Mouse (Mus musculus) midbrain, embryonic 13.5 days (tissue): ENCODE measurements around the gene Zfp831. TPM values are rescaled to one million over a fixed set of nuclear protein-coding genes. Genes with fewer than 3 reads are reported as not detected.

Experiments
- ATAC-seq: fragments of 200-750 bp; cut with Nextera tagmentation; 2 replicates; pipeline ENCODE4 v1.8.0; 2017; ENCODE audit warnings: mild to moderate bottlenecking, moderate TSS enrichment, moderate library complexity
- H3K27ac ChIP-seq: fragments of 300-500 bp; sonication (generic); 2 replicates; pipeline ENCODE4 v1.5.1; 2015; ENCODE audit warnings: inconsistent platforms, mild to moderate bottlenecking, moderate library complexity
- H3K27me3 ChIP-seq: fragments of 300-500 bp; sonication (generic); 2 replicates; pipeline ENCODE4 v1.6.1; 2015; ENCODE audit warnings: mild to moderate bottlenecking, inconsistent platforms
- H3K36me3 ChIP-seq: fragments of 300-500 bp; sonication (generic); 2 replicates; pipeline ENCODE4 v1.6.1; 2015; ENCODE audit warnings: mild to moderate bottlenecking, inconsistent platforms
- H3K4me1 ChIP-seq: fragments of 300-500 bp; sonication (generic); replicated peaks from 2 replicates; pipeline ENCODE4 v1.6.1; 2015; ENCODE audit warnings: inconsistent platforms
- H3K4me2 ChIP-seq: fragments of 300-500 bp; sonication (generic); replicated peaks from 2 replicates; pipeline ENCODE4 v1.6.1; 2015; ENCODE audit warnings: moderate library complexity, mild to moderate bottlenecking, inconsistent platforms
- H3K4me3 ChIP-seq: fragments of 300-500 bp; sonication (generic); replicated peaks from 2 replicates; pipeline ENCODE4 v1.5.1; 2015; ENCODE audit warnings: mild to moderate bottlenecking, inconsistent platforms
- H3K9ac ChIP-seq: fragments of 300-500 bp; sonication (generic); replicated peaks from 2 replicates; pipeline ENCODE4 v1.6.1; 2015; ENCODE audit warnings: mild to moderate bottlenecking, inconsistent platforms
- H3K9me3 ChIP-seq: fragments of 300-500 bp; sonication (generic); 2 replicates; pipeline ENCODE4 v1.6.1; 2016; ENCODE audit warnings: mild to moderate bottlenecking, inconsistent platforms
- WGBS: fragments of 180-500 bp; shearing (Covaris S2); methylation state at CpG from one replicate; pipeline ENCODE4 v1.1.7; 2015; 5-methylcytosine and 5-hydroxymethylcytosine counted together
- polyA plus RNA-seq: library from polyadenylated mRNA; unstranded; fragments of >200 nt; fragmentation: Nextera tagmentation; extraction: Ambion mirVana; gene quantifications from 2 replicates; pipeline ENCODE4 v1.2.1, GENCODE M21; 2015

The Zfp831 gene
- 0.01 TPM in 1 of 2 replicates, not detected in the other for polyA plus RNA-seq

DNA sequence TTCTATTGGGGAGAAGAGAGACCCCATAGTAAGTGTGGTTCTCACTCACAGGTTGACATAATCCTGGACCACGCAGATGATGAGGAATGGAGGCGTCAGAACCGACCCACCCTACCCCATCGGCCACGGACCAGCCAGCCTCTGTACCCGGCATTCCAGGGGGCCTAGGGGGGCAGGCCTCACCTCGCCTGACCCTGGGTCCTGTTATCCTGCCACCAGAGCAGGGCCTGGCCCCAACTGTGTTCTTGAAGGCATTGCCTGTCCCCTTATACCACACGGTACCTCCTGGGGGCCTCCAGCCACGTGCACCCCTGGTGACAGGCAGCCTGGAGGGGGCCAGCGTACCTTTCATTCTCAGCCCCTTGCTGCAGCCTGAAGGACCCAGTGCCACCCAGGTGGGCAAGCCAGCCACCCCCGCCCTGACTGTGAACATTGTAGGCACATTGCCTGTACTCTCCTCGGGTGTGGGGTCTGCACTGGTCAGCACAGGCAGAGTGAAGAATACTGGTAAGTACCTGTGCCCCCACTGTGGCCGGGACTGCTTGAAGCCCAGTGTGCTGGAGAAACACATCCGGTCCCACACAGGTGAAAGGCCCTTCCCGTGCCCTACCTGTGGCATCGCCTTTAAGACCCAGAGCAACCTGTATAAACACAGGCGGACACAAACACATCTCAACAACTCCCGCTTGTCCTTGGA, at the start of gene Zfp831:
TSS of gene Zfp831 (plus strand) at position 87 of the 697 bp plus-strand sequence.
- 0 out of 2 replicates have a peak, but pooled peaks have one; percentile 34 for ATAC-seq
- peaks cover 1% of the 10 kb centered on the region; the same call in 1 of the 2 replicates for H3K9me3 ChIP-seq
- no peaks in the 10 kb centered on the region for H3K27me3 ChIP-seq
- H3K4me3 ChIP-seq: no peak within 1 kb of the TSS
- WGBS: 85% methylated on average over 18 of the region's 18 CpGs
- H3K4me1 ChIP-seq: no peaks in the 10 kb centered on the region
- H3K4me2 ChIP-seq: no peak within 1 kb of the TSS
- H3K36me3 ChIP-seq: no peaks in the 10 kb centered on the region
- H3K9ac ChIP-seq: no peak within 1 kb of the TSS
- H3K27ac ChIP-seq: no peak within 1 kb of the TSS

DNA sequence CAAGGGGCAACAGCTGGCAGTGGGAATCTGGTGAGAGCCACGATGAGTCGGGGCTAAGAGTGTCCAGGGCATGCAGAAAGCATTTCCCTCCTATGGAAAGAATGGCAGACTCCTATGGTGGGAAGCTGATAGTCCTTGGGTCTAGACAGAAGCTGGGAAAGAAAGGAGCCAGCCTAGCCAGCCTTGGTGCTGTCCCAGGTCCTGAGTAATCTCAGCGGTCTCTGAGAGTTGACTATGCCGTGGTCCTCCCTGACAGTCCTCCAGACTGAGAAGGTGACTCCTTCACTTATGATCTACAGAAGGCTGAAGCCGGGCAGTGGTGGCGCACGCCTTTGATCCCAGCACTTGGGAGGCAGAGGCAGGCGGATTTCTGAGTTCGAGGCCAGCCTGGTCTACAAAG, 48.4 kb upstream of the Zfp831 start:
- Histone ChIP-seq H3K27ac (no peak overlapping the region), H3K9me3 (no peaks in the 10 kb centered on the region), H3K4me1 (no peaks in the 10 kb centered on the region), H3K36me3 (no peaks in the 10 kb centered on the region), H3K9ac (no peak overlapping the region), H3K4me3 (no peak overlapping the region), H3K27me3 (no peaks in the 10 kb centered on the region), H3K4me2 (no peak overlapping the region)
- no peak for ATAC-seq
- 83% methylated on average over 9 of the region's 9 CpGs for WGBS

DNA sequence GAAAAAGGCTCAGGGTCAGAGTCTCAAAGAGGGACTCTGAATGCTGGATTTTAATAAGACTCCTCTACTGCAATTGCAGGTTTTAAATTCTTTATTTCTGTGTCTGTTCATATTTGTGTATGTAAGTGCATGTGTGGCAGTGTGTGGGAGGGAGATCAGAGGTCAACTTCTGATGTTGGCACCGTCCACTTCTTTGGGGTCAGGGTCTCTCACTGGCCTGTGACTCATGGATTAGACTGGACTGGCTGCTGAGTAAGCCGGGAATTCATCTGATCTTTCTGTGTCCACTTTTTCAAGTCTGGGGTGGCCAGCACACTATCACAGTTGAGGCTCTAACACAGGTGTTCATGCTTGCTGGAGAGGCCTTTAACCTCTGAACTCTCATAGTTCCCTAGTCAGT, 47.7 kb upstream of the Zfp831 start:
- ATAC-seq: no peak
- no peaks in the 10 kb centered on the region for H3K9me3 ChIP-seq
- 75% methylated on average over 2 of the region's 2 CpGs for WGBS
- H3K27ac ChIP-seq: no peak overlapping the region
- no peaks in the 10 kb centered on the region for H3K36me3 ChIP-seq
- no peak overlapping the region for H3K9ac ChIP-seq
- H3K4me3 ChIP-seq: no peak overlapping the region
- no peak overlapping the region for H3K4me2 ChIP-seq
- no peaks in the 10 kb centered on the region for H3K27me3 ChIP-seq
- no peaks in the 10 kb centered on the region for H3K4me1 ChIP-seq

DNA sequence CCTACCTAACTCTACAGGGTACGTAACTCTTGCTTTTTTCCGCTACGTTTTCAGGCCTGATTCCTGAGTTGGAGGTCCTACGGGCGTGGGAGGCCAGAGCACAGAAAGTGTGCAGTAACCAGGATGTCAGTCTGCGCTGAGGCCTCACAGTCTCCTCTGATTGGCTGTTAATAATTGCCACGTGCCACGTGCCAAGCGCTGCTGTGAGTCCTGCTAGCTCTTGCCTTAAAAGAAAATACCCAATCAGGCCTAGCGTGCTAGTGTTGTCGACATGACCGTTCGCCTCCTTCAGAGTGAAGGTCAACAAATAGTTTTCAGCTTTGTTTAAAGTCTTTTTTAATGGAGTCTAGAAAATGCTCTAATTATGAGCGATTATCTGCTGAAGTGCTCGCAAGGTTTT, 46.9 kb upstream of the Zfp831 start:
- Histone ChIP-seq H3K4me1 (no peaks in the 10 kb centered on the region), H3K9me3 (no peaks in the 10 kb centered on the region), H3K27ac (no peak overlapping the region), H3K4me3 (no peak overlapping the region), H3K36me3 (no peaks in the 10 kb centered on the region), H3K4me2 (no peak overlapping the region), H3K27me3 (no peaks in the 10 kb centered on the region), H3K9ac (no peak overlapping the region)
- ATAC-seq: no peak
- 87% methylated on average over 15 of the region's 15 CpGs for WGBS

DNA sequence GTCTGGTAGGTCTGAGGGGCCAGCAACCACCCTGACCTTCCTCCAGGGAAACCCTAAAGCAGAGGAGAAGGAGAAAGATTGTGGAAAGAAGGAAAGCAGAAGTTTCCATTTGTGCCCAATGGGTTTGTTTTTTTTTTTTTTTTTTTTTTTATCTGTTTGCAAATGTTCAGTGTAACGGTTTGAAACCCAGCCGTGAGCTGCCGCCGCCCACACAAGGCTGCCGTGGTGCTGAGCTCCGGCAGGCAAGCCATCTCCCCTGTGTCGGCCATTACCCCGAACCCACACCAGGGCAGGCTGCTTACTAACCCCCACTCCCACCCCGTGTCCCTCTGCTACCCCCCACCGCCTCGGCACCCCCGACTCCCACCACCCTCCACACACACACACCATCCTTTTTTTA, 44.9 kb upstream of the Zfp831 start:
- Histone ChIP-seq H3K4me3 (no peak overlapping the region), H3K36me3 (no peaks in the 10 kb centered on the region), H3K4me1 (no peaks in the 10 kb centered on the region), H3K9ac (no peak overlapping the region), H3K27me3 (no peaks in the 10 kb centered on the region), H3K9me3 (no peaks in the 10 kb centered on the region), H3K27ac (no peak overlapping the region), H3K4me2 (no peak overlapping the region)
- 82% methylated on average over 12 of the region's 12 CpGs for WGBS
- ATAC-seq: no peak

DNA sequence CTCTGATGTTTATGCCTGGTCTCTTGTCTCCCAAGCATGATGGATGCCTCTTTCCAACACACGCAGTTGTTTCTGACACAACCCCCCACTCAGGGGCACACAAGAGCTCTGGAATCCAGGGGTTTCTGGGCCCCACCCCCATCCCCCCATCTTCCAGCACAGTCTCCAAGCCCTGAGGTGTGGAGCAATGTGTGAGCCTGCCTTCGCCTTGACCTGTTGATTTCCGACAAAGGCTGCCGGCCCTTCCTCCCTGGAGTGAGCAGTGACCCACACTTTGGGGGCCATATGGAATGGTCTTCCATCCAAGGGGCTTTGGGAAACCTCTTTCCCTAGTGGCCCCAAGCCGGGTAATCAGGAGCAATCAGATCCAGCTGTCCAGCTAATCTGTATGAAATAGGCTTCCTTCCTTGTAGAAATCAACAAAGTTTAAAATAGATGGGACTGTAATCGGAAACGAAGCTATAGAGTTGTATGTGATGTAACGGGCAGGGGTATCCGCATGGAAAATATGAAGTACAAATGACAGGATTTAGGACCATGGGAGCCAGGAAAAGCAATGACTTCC, 44.2 kb upstream of the Zfp831 start:
- no peaks in the 10 kb centered on the region for H3K36me3 ChIP-seq
- no peaks in the 10 kb centered on the region for H3K4me1 ChIP-seq
- no peak overlapping the region for H3K4me3 ChIP-seq
- H3K4me2 ChIP-seq: no peak overlapping the region
- no peak overlapping the region for H3K9ac ChIP-seq
- no peak overlapping the region for H3K27ac ChIP-seq
- no peaks in the 10 kb centered on the region for H3K27me3 ChIP-seq
- no peak for ATAC-seq
- WGBS: 93% methylated on average over 9 of the region's 9 CpGs
- H3K9me3 ChIP-seq: no peaks in the 10 kb centered on the region

DNA sequence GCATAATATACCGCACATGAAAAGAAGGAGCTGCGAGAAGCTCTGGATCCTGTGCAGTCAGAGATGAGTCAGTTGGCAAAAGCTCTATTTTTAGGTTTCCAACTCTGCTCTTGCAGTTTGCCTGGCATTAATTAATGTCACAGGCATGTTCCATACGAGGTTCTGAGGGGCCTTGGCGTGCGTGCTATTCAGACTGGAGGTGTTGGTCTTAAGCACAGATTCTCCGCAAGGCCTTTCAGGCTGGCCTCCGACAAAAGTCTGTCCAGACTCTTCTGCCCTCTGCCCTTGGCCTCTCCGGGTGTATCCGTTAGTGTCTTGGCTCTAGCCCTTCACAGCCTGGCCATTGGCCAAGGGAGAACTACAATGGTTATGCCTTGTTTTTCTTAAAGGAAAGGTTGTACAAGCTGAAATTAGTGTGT, 43.5 kb upstream of the Zfp831 start:
- H3K27ac ChIP-seq: no peak overlapping the region
- no peaks in the 10 kb centered on the region for H3K36me3 ChIP-seq
- 87% methylated on average over 9 of the region's 9 CpGs for WGBS
- no peak for ATAC-seq
- H3K27me3 ChIP-seq: no peaks in the 10 kb centered on the region
- no peak overlapping the region for H3K4me3 ChIP-seq
- H3K9me3 ChIP-seq: no peaks in the 10 kb centered on the region
- H3K4me1 ChIP-seq: no peaks in the 10 kb centered on the region
- no peak overlapping the region for H3K9ac ChIP-seq
- H3K4me2 ChIP-seq: no peak overlapping the region

DNA sequence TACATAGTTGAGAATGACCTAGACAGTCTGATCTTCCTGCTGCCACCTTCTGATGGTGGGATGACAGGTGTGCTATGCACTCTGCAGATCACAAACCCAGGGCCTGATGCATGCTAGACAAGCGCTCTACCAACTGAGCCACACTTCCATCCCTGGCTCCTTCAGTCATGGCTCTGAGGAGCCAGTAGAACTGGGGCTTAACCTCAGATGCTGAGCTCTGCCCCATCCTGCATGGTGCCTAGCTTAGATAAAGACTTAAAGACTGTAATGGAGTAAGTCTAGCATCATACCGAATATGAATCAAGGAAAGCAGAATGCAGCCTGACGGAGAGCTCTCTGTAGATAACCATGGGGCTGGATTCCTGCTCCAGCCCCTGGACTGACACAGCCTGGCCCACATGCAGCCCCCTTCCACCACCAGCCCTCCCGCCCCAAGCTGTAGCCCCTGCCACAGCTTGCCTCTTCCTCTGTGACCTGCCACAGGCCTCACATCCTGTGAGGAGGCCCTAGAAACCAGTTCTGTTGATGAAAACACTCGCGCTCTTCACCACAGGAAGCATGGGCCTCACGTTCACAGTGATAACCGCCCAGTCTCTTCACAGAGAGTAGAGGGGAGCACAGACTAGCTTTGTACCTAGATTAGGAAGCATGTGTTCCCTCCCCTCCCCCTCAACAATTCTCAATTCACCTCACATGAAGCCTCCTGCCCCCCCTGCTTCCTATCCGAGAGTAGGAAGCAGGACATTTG, 41.2 kb upstream of the Zfp831 start:
- H3K9ac ChIP-seq: no peak overlapping the region
- no peaks in the 10 kb centered on the region for H3K36me3 ChIP-seq
- no peaks in the 10 kb centered on the region for H3K9me3 ChIP-seq
- WGBS: 85% methylated on average over 9 of the region's 9 CpGs
- H3K27me3 ChIP-seq: no peaks in the 10 kb centered on the region
- H3K27ac ChIP-seq: no peak overlapping the region
- no peak overlapping the region for H3K4me2 ChIP-seq
- no peak for ATAC-seq
- H3K4me1 ChIP-seq: no peaks in the 10 kb centered on the region
- H3K4me3 ChIP-seq: no peak overlapping the region

DNA sequence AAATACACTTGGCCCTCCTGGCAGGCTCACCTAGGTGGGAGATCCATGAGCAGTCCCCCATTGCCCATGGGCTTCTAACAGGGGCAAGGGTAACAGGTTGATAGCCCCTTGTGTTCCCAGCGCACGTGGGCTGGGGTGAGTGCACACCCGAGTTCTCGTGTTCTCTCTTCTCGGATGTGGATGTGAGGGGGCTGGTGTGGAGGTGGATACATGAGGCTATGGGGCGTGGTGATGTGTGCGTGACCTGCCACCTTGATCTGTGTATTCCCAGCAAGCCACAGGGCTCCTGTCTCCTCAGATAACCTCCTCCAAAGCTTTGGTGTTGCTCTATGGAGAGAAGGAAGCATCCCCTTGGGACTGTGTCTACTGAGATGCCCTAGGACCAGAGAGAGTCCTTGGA, 40.0 kb upstream of the Zfp831 start:
- Histone ChIP-seq H3K4me2 (no peak overlapping the region), H3K4me1 (no peaks in the 10 kb centered on the region), H3K9ac (no peak overlapping the region), H3K27me3 (no peaks in the 10 kb centered on the region), H3K36me3 (no peaks in the 10 kb centered on the region), H3K4me3 (no peak overlapping the region), H3K9me3 (no peaks in the 10 kb centered on the region), H3K27ac (no peak overlapping the region)
- no peak for ATAC-seq
- 96% methylated on average over 7 of the region's 7 CpGs for WGBS

DNA sequence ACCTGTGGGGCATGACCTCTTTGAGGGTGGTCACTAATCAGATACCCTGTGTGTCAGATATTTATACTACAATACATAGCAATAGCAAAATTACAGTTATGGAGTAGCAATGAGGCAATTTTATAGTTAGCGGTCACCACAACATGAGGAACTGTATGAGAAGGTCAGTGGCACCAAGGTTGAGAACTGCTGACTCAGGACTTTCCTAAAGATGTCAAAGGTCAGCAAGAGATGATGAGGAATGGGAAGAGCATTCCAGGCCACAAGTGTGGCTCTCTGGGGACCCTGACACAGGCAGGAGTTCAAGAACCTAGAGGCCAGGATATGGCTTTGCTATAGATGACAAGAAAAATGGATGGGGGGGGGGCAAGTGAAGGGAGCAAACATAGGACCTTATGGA, 38.3 kb upstream of the Zfp831 start:
- WGBS: 89% methylated on average over 1 of the region's 1 CpGs
- ATAC-seq: no peak
- Histone ChIP-seq H3K4me2 (no peak overlapping the region), H3K4me1 (no peaks in the 10 kb centered on the region), H3K4me3 (no peak overlapping the region), H3K9me3 (no peaks in the 10 kb centered on the region), H3K27ac (no peak overlapping the region), H3K9ac (no peak overlapping the region), H3K36me3 (no peaks in the 10 kb centered on the region), H3K27me3 (no peaks in the 10 kb centered on the region)

DNA sequence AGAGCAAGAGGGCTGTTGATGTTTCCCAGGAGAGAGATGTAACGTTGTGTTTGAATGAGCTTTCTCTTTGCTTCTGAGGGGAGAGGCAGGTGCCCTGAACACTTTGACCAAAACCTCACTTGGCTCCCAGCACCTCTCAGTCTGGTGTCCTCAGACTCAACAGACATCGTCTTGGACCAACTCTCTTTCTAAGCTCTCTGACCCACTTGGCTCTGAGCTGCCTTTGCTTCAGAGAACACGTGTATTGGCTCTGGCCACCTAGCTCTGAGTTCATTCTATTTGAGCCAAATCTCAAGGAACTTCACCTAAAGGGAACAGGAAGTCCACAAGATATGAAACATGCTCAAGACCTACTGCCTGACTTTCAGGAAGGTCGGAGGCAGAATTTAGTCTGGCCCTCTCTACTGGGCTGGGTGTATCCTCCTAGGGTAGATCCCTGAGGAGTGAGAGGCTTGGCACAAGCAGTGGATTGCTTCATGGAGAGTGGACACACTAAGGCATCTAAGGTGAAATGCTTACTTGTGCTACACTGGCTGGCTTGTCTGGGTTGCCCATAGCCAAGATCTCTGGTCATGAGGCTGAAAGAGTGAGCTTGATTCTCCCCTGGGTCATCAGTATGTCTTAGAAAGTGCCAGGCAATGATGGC, 37.8 kb upstream of the Zfp831 start:
- Histone ChIP-seq H3K36me3 (no peaks in the 10 kb centered on the region), H3K9ac (no peak overlapping the region), H3K9me3 (no peaks in the 10 kb centered on the region), H3K27me3 (no peaks in the 10 kb centered on the region), H3K4me3 (no peak overlapping the region), H3K27ac (no peak overlapping the region), H3K4me1 (no peaks in the 10 kb centered on the region), H3K4me2 (no peak overlapping the region)
- no peak for ATAC-seq
- 82% methylated on average over 4 of the region's 4 CpGs for WGBS

DNA sequence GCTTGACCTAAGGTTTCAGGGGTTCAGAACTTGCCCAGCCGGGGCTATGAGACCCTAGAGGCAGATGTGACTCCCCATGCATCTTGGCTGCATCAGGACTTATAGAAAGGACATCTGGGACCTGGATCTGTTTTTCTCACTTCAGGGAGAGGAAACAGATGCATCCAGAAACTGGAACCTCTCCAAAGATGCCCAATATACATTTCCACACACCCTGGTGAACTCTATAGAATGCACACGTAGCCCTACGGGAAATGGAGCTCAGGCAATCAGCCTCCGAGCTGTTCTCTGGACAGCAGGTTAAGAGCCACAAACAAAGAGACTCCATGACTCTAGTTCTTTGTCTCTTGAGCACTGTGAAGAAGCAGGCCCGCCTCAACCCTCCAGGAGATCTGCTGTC, 37.0 kb upstream of the Zfp831 start:
- H3K36me3 ChIP-seq: no peaks in the 10 kb centered on the region
- ATAC-seq: no peak
- H3K9me3 ChIP-seq: no peaks in the 10 kb centered on the region
- H3K9ac ChIP-seq: no peak overlapping the region
- no peaks in the 10 kb centered on the region for H3K27me3 ChIP-seq
- 68% methylated on average over 5 of the region's 5 CpGs for WGBS
- no peak overlapping the region for H3K4me3 ChIP-seq
- no peak overlapping the region for H3K27ac ChIP-seq
- no peaks in the 10 kb centered on the region for H3K4me1 ChIP-seq
- H3K4me2 ChIP-seq: no peak overlapping the region
